Comparison of ENCODE assay signal across 11 mouse cellular contexts in the genomic region with DNA sequence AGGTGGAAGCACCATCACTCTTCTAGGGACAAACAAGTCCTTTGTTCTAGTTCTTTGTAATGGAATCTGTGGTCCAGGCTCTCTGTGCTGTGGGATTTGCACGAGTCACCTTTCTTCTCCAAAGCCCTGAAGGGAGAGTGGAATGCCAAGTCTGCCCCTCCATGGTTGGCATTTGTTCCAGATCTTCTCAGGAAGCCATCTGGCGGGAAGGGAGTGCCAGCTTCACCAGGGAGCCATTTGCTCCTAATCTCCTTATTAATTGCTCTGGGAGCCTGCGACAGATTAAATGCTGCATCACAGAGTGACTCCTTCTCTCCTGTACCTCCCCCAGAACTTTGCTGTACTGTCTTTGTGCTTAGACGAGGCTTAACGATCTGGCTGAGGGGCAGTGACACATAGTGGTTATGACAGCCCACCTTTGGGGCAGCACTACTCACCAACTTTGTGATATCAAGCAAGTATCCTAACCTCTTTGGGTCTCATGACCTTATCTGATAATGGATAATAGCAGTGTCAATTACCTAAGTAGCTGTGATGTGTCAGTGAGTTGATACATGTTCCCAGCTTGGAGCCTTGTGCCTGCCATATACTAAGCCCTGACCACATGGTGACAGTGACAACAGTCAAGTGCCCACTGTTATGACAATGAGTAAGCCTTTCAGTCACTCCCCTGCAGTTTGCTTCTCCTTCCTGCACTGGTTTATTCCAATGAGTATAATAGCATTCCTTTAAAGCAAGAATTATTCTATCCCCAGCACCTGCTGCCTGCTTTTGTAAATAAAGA. TPM values are rescaled to one million over a fixed set of nuclear protein-coding genes. Genes with fewer than 3 reads are reported as not detected.
DNase-seq lines count a peak whose midpoint lies in the region; ATAC-seq and TF ChIP-seq lines count a peak whose summit lies in the region.
"Had no signal": no experiment of that assay in that cellular context is flagged by ENCODE, and none has a peak within 500 bp of the region (broad histone marks: within the 10 kb centered on the region; RNA-seq: fewer than 3 reads in every experiment).

No protein-coding gene starts in this region.

- no peaks in the 10 kb centered on the region for H3K9me3 ChIP-seq in hindbrain, postnatal 0 days (ENCODE audit: low read length)
- H3K9me3 ChIP-seq in hindbrain, embryonic 12.5 days (replicated peaks): no peaks in the 10 kb centered on the region
- no peaks in the 10 kb centered on the region for H3K9me3 ChIP-seq in liver, postnatal 0 days (ENCODE audit: low read length)
- H3K9me3 ChIP-seq: limb, embryonic 13.5 days had no signal

- H3K27me3 ChIP-seq in hindbrain, postnatal 0 days (ENCODE audit: insufficient read depth, low read length): no peaks in the 10 kb centered on the region
- no peaks in the 10 kb centered on the region for H3K27me3 ChIP-seq in hindbrain, embryonic 12.5 days
- no peaks in the 10 kb centered on the region for H3K27me3 ChIP-seq in liver, postnatal 0 days (ENCODE audit: insufficient read depth, low read length)
- H3K27me3 ChIP-seq: limb, embryonic 13.5 days had no signal

- no peak for TF ChIP-seq EP300 in liver, postnatal 0 days (IDR thresholded peaks at IDR 0.05; ENCODE audit: low read depth)

- no peaks in the 10 kb centered on the region; the same call in 1 of the 2 replicates for H3K4me1 ChIP-seq in hindbrain, postnatal 0 days (ENCODE audit: insufficient read depth, low read length)
- H3K4me1 ChIP-seq in hindbrain, embryonic 12.5 days: no peaks in the 10 kb centered on the region
- no peaks in the 10 kb centered on the region for H3K4me1 ChIP-seq in liver, postnatal 0 days (ENCODE audit: insufficient read depth)

- peak; percentile 71; the same call in 1 of the 2 replicates for ATAC-seq in hindbrain, postnatal 0 days
- ATAC-seq in hindbrain, embryonic 12.5 days (ENCODE audit: low FRiP score): no peak
- ATAC-seq in liver, postnatal 0 days: no peak
- ATAC-seq: midbrain, embryonic 16.5 days had no signal

- peak; percentile 83 for DNase-seq in hindbrain, postnatal 0 days (ENCODE audit: low spot score)
- DNase-seq in NIH3T3 (ENCODE audit: low read depth): peak; percentile 15
- DNase-seq in cerebellum, postnatal 10 days: peak; percentile 95 to 96
- DNase-seq in layer of hippocampus, adult 9-11 months: peak; percentile 77
- no peak for DNase-seq in lung, postnatal 4 days
- DNase-seq in liver, postnatal 0 days: no peak
- DNase-seq in gastrocnemius, postnatal 25 days: no peak
- DNase-seq: gastrocnemius, postnatal 14 days had no signal

- peak; percentile 14; the same call in 1 of the 2 replicates for TF ChIP-seq CTCF in hindbrain, postnatal 0 days (IDR thresholded peaks at IDR 0.05; ENCODE audit: low read depth)
- TF ChIP-seq CTCF in liver, postnatal 0 days (IDR thresholded peaks at IDR 0.05; ENCODE audit: low read depth): no peak

- no peaks in the 10 kb centered on the region for H3K36me3 ChIP-seq in hindbrain, postnatal 0 days (ENCODE audit: insufficient read depth, low read length)
- no peaks in the 10 kb centered on the region for H3K36me3 ChIP-seq in hindbrain, embryonic 12.5 days
- no peaks in the 10 kb centered on the region for H3K36me3 ChIP-seq in liver, postnatal 0 days (replicated peaks; ENCODE audit: insufficient read depth, low read length)
- H3K36me3 ChIP-seq: limb, embryonic 13.5 days had no signal

- no peak overlapping the region for H3K27ac ChIP-seq in hindbrain, postnatal 0 days
- H3K27ac ChIP-seq in hindbrain, embryonic 12.5 days: no peak overlapping the region
- no peak overlapping the region for H3K27ac ChIP-seq in liver, postnatal 0 days (ENCODE audit: low read depth)
- H3K27ac ChIP-seq: limb, embryonic 13.5 days had no signal

- no peak overlapping the region for H3K4me2 ChIP-seq in hindbrain, postnatal 0 days (ENCODE audit: low read depth, low read length)
- no peak overlapping the region for H3K4me2 ChIP-seq in hindbrain, embryonic 12.5 days (replicated peaks)
- no peak overlapping the region for H3K4me2 ChIP-seq in liver, postnatal 0 days (ENCODE audit: low read depth, low read length)
- H3K4me2 ChIP-seq: limb, embryonic 13.5 days had no signal

- H3K4me3 ChIP-seq in hindbrain, postnatal 0 days (ENCODE audit: low read length): no peak overlapping the region
- no peak overlapping the region for H3K4me3 ChIP-seq in hindbrain, embryonic 12.5 days
- H3K4me3 ChIP-seq in liver, postnatal 0 days (ENCODE audit: low read depth, low read length): no peak overlapping the region
- H3K4me3 ChIP-seq: limb, embryonic 13.5 days had no signal

- WGBS in hindbrain, postnatal 0 days: 33% methylated on average over 5 of the region's 5 CpGs
- 62% methylated on average over 5 of the region's 5 CpGs for WGBS in hindbrain, embryonic 12.5 days
- 66% methylated on average over 5 of the region's 5 CpGs for WGBS in liver, postnatal 0 days (ENCODE audit: insufficient replicate concordance)

- no peak overlapping the region for H3K9ac ChIP-seq in hindbrain, postnatal 0 days (replicated peaks; ENCODE audit: low read length)
- no peak overlapping the region for H3K9ac ChIP-seq in hindbrain, embryonic 12.5 days
- H3K9ac ChIP-seq in liver, postnatal 0 days (replicated peaks): no peak overlapping the region
- H3K9ac ChIP-seq: limb, embryonic 13.5 days had no signal

RNA-seq across cellular contexts. Expression of a gene that starts 15.7 kb away (rescaled TPM):
- 17.8 and 18.7 TPM in 2 replicates for total RNA-seq in hindbrain, postnatal 0 days (2014; rRNA removed)
- polyA plus RNA-seq in hindbrain, postnatal 0 days (2015; fragmentation: Nextera tagmentation; extraction: Ambion mirVana): 3.7 and 4.5 TPM in 2 replicates
- polyA plus RNA-seq in hindbrain, embryonic 12.5 days (2016; fragmentation: Nextera tagmentation; extraction: Ambion mirVana): 11.3 and 15.0 TPM in 2 replicates
- polyA plus RNA-seq in liver, postnatal 0 days (2015; fragmentation: Nextera tagmentation; extraction: Ambion mirVana): 1.2 and 1.3 TPM in 2 replicates
- total RNA-seq in gastrocnemius, postnatal 25 days (2021): 1 to 10 TPM; 4.7 to 9.0 TPM

RNA-seq across cellular contexts. Expression of a gene that starts 15.8 kb away (rescaled TPM):
- total RNA-seq in hindbrain, postnatal 0 days (2014; rRNA removed): 70.2 and 78.2 TPM in 2 replicates
- polyA plus RNA-seq in hindbrain, postnatal 0 days (2015; fragmentation: Nextera tagmentation; extraction: Ambion mirVana): 16.7 and 17.7 TPM in 2 replicates
- polyA plus RNA-seq in hindbrain, embryonic 12.5 days (2016; fragmentation: Nextera tagmentation; extraction: Ambion mirVana): 51.0 and 52.0 TPM in 2 replicates
- polyA plus RNA-seq in liver, postnatal 0 days (2015; fragmentation: Nextera tagmentation; extraction: Ambion mirVana): 3.3 and 4.8 TPM in 2 replicates
- total RNA-seq in gastrocnemius, postnatal 25 days (2021): 10 to 100 TPM; 28.4 to 29.0 TPM

Comparison
In these comparisons a context has a peak if more than half of its experiments do, and no peak if none do; other contexts are left out.
1. DNase-seq: peak in hindbrain, postnatal 0 days (single experiment), NIH3T3 (single experiment), cerebellum, postnatal 10 days (2 of 2) and layer of hippocampus, adult 9-11 months (single experiment); none in lung, postnatal 4 days (0 of 2), liver, postnatal 0 days (single experiment) and gastrocnemius, postnatal 25 days (single experiment).